Mouse (Mus musculus): Measurements from ENCODE around the gene Gm9195. TPM values are rescaled to one million over a fixed set of nuclear protein-coding genes. Genes with fewer than 3 reads are reported as not detected.

Gm9195 gene
- total RNA-seq, 2 experiments from 2014 or later: not detected

- no peak for ATAC-seq (replicated peaks; ENCODE audit: low FRiP score, poor library complexity, severe bottlenecking)
Measured at GRCm38 (mm10) chr14:72447141-72448091, 44.2 kb downstream of the Gm9195 start.

GRCm38 (mm10) chr14:72442936-72443335, 48.7 kb downstream of the Gm9195 start:
- ATAC-seq (replicated peaks; ENCODE audit: low FRiP score, poor library complexity, severe bottlenecking): no peak

DNA sequence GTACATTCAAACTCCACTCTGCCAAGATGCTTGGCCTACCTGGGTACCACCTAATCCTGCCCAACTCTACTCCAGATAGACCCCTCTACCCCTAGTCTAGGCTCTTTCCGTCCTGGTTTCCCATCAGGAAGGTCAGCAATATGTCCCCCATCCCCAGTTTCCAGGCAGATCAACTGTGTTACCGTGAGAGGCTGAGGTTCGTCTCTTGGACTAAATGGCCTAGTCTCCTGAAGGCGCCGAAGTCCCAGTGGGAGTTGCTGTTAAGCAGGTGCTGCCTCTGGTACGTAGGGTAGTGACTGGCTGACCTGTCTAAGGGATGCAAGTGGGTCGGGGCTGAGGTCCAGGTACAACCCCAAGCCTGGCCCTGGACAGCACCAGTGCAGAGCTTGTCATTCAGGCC, 50.7 kb downstream of the Gm9195 start:
- ATAC-seq (replicated peaks; ENCODE audit: low FRiP score, poor library complexity, severe bottlenecking): no peak

GRCm38 (mm10) chr14:72440436-72440835, 51.2 kb downstream of the Gm9195 start:
- ATAC-seq (replicated peaks; ENCODE audit: low FRiP score, poor library complexity, severe bottlenecking): no peak

- no peak for ATAC-seq (replicated peaks; ENCODE audit: low FRiP score, poor library complexity, severe bottlenecking)
Measured at GRCm38 (mm10) chr14:72438976-72439375, 52.7 kb downstream of the Gm9195 start.

DNA sequence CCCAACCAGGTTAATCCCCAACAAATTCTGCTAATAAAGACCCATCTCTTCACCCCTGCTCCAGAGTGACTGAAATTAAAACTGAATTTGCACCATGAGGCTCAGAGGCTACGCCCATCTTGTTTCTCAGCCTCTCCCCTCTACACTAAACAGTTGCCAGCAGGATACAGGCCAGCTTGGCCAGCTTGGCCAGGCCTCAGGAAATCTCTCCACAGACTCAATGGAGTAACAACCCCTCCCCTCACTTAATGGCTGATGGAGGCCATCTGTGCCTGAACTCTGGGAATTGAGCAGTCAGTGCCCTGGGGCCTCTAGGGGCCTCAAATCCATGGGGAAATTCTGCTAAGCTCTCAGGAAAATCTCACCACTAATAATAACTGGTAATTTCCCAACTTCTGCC, 101.9 kb downstream of the Gm9195 start:
- no peak for ATAC-seq (replicated peaks; ENCODE audit: low FRiP score, poor library complexity, severe bottlenecking)

DNA sequence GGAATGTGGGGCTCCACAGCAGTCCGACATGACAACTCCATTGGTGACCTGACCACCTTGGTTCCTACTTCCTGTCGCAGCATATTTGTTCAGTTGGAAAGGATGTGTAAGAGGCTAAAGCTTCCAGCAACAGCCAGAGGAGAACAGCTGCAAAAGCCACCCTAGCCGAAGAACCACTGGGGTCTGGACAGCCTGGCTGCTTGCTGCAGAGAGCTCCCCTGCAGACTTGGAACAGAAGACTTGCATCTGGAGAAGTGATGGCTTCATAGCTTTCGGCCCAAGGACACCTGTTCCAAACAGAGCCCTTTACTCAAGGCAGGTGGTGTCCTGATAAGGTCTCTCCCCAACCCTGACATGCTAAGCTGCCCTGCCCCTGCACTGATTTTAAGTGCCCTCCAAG, 102.3 kb downstream of the Gm9195 start:
- no peak for ATAC-seq (replicated peaks; ENCODE audit: low FRiP score, poor library complexity, severe bottlenecking)

DNA sequence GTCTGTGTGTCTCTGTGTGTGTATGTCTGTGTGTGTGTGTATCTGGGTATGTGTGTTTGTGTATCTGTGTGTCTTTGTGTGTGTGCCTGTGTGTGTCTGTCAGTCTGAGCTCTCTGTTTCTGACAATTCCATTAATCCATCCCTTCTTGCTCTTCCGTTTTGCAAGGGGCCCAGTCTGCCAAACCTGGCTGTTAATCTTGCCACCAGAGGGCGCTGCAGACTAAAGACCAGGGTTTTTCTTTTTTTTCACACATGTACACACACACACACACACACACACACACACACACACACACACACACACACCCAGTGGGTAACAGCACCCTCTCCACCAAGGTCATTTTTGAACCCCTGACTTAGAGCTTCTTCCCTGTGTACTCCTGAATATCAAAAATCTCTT, 114.4 kb downstream of the Gm9195 start:
- ATAC-seq (replicated peaks; ENCODE audit: low FRiP score, poor library complexity, severe bottlenecking): no peak

Other genes with a start within 250 kb of the Gm9195 start
- 4.4 and 10.7 TPM in 2 replicates for gene Fndc3a, start 218.2 kb upstream of the Gm9195 start, total RNA-seq (2015; ENCODE audit: low replicate concordance)
- gene Fndc3a, start 218.2 kb upstream of the Gm9195 start, total RNA-seq (2017; ENCODE audit: low replicate concordance): 7.8 and 8.9 TPM in 2 replicates

Data from erythroblast, adult 5-6 weeks (primary cell).